ENCODE assay signal across 8 mouse cellular contexts in the genomic region with DNA sequence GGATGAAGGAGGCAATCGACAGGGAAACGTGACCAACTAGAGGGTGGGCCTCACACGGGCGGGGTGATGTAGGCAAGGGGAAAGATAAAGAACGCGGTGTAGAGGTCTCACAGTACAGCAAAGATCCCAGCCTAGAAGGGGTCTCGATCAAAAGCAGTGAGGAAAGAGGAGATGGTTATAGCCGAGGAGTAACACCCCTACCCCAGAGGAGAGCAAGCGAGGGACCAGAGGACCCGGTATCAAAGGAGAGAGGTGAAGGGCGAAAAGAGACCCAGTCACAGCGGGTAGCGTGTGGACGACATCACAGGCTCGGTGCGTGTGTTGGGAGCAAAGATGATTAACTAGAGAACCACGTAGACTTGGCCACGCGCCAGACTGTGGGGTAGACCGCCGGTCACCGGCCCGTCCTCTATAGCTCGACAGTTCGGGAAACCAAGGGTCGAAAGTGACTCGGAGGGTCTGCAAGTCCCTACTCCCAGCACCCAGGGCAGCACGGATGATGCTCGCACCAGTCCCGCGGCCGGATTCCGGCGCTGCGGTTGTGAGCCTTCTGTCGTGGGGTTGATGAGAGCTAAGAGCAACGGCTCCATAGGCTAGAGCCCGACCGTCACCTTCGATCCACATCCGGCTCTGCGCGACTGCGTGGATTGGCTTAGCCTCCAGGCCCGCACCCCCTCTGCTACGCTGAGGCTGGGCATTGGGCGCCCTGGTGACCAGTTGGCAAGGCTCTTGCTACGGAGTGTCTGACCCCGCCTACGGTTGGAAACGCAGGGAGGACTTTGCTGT. TPM values are rescaled to one million over a fixed set of nuclear protein-coding genes. Genes with fewer than 3 reads are reported as not detected.
A peak's percentile ranks its signal among the peaks of the same experiment; 100 is the strongest.
DNase-seq lines count a peak whose midpoint lies in the region; ATAC-seq lines count a peak whose summit lies in the region.

No protein-coding gene starts in this region.

- no peaks in the 10 kb centered on the region for H3K9me3 ChIP-seq in embryonic facial prominence, embryonic 12.5 days
- H3K9me3 ChIP-seq in intestine, embryonic 16.5 days (ENCODE audit: control insufficient read depth, low read length) = no peaks in the 10 kb centered on the region

- intact Hi-C loops in left cerebral cortex, postnatal 14 days (cut with DNase I) = no loop called here

- H3K27me3 ChIP-seq in embryonic facial prominence, embryonic 12.5 days = no peaks in the 10 kb centered on the region
- no peaks in the 10 kb centered on the region for H3K27me3 ChIP-seq in intestine, embryonic 16.5 days (replicated peaks; ENCODE audit: control insufficient read depth, insufficient read depth, low read length)

- ATAC-seq in embryonic facial prominence, embryonic 12.5 days (ENCODE audit: insufficient number of reproducible peaks, insufficient read depth, low FRiP score, low TSS enrichment) = peak; percentile 97
- peak; percentile 92 for ATAC-seq in granulocyte monocyte progenitor cell, adult 5-6 weeks (replicated peaks; ENCODE audit: poor library complexity, severe bottlenecking)
- peak; percentile 100 for ATAC-seq in intestine, embryonic 16.5 days
- peak; percentile 95 for ATAC-seq in megakaryocyte progenitor cell, adult 5-6 weeks (replicated peaks; ENCODE audit: poor library complexity)

- H3K27ac ChIP-seq in embryonic facial prominence, embryonic 12.5 days = 0 out of 2 replicates have a peak overlapping the region, but pooled peaks have one; percentile 50
- no peak overlapping the region; the same call in 1 of the 2 replicates for H3K27ac ChIP-seq in intestine, embryonic 16.5 days (ENCODE audit: low read length)

- H3K36me3 ChIP-seq in embryonic facial prominence, embryonic 12.5 days = no peaks in the 10 kb centered on the region
- H3K36me3 ChIP-seq in intestine, embryonic 16.5 days (ENCODE audit: control insufficient read depth, insufficient read depth, low read length) = no peaks in the 10 kb centered on the region

- whole genome bisulfite sequencing in embryonic facial prominence, embryonic 12.5 days = 25% methylated on average over 51 of the region's 51 CpGs
- whole genome bisulfite sequencing in intestine, embryonic 16.5 days = 11% methylated on average over 51 of the region's 51 CpGs

- DNase-seq in adrenal gland, postnatal 10 days = peak; percentile 90
- DNase-seq in left cerebral cortex, postnatal 14 days (ENCODE audit: low spot score in 2 of 2) = peak; percentile 78 to 92
- peak; percentile 74 to 76 for DNase-seq in right cerebral cortex, adult 2 months (ENCODE audit: low spot score in 2 of 2)
- DNase-seq in urinary bladder, postnatal 25 days (ENCODE audit: low spot score) = peak; percentile 69

- no peaks in the 10 kb centered on the region for H3K4me1 ChIP-seq in embryonic facial prominence, embryonic 12.5 days
- H3K4me1 ChIP-seq in intestine, embryonic 16.5 days (ENCODE audit: control insufficient read depth, insufficient read depth, low read length) = no peaks in the 10 kb centered on the region

- H3K9ac ChIP-seq in embryonic facial prominence, embryonic 12.5 days = peak overlapping the region; percentile 56
- peak overlapping the region; percentile 72 for H3K9ac ChIP-seq in intestine, embryonic 16.5 days (ENCODE audit: low read depth, low read length)

- H3K4me3 ChIP-seq in embryonic facial prominence, embryonic 12.5 days = peak overlapping the region; percentile 46
- peak overlapping the region; percentile 59 for H3K4me3 ChIP-seq in intestine, embryonic 16.5 days (ENCODE audit: low read length)

- peak overlapping the region; percentile 64 for H3K4me2 ChIP-seq in embryonic facial prominence, embryonic 12.5 days (replicated peaks)
- H3K4me2 ChIP-seq in intestine, embryonic 16.5 days (ENCODE audit: low read depth, low read length) = peak overlapping the region; percentile 82

RNA-seq across cellular contexts. Expression of gene Fpr3, which starts 22.2 kb away (rescaled TPM):
- total RNA-seq in adrenal gland, postnatal 10 days (2021) = not detected
- not detected in 2 replicates for polyA plus RNA-seq in embryonic facial prominence, embryonic 12.5 days (2016; fragmentation: Nextera tagmentation; extraction: Ambion mirVana)
- total RNA-seq in granulocyte monocyte progenitor cell, adult 5-6 weeks (2014; fragmentation: Nextera tagmentation) = not detected in 2 replicates
- total RNA-seq in granulocyte monocyte progenitor cell, adult 5-6 weeks (2017) = not detected in 2 replicates
- not detected in 2 replicates for polyA plus RNA-seq in intestine, embryonic 16.5 days (2015; fragmentation: Nextera tagmentation; extraction: Ambion mirVana)
- total RNA-seq in left cerebral cortex, postnatal 14 days (2021) = not detected
- total RNA-seq in megakaryocyte progenitor cell, adult 5-6 weeks (2015) = not detected in 2 replicates
- total RNA-seq in megakaryocyte progenitor cell, adult 5-6 weeks (2017) = not detected in 2 replicates

RNA-seq across cellular contexts. Expression of gene Fpr2, which starts 22.2 kb away (rescaled TPM):
- 1 to 10 TPM; 1.2 to 1.8 TPM for total RNA-seq in adrenal gland, postnatal 10 days (2021)
- polyA plus RNA-seq in embryonic facial prominence, embryonic 12.5 days (2016; fragmentation: Nextera tagmentation; extraction: Ambion mirVana) = not detected in 2 replicates
- total RNA-seq in granulocyte monocyte progenitor cell, adult 5-6 weeks (2014; fragmentation: Nextera tagmentation) = not detected in 2 replicates
- 3.5 and 5.0 TPM in 2 replicates for total RNA-seq in granulocyte monocyte progenitor cell, adult 5-6 weeks (2017)
- 0.32 and 0.61 TPM in 2 replicates for polyA plus RNA-seq in intestine, embryonic 16.5 days (2015; fragmentation: Nextera tagmentation; extraction: Ambion mirVana)
- not detected for total RNA-seq in left cerebral cortex, postnatal 14 days (2021)
- 12.1 and 17.4 TPM in 2 replicates for total RNA-seq in megakaryocyte progenitor cell, adult 5-6 weeks (2015)
- total RNA-seq in megakaryocyte progenitor cell, adult 5-6 weeks (2017) = 3.3 and 4.9 TPM in 2 replicates

RNA-seq across cellular contexts. Expression of gene Fpr1, which starts 26.1 kb away (rescaled TPM):
- 1 to 10 TPM in 1 of 2 experiments, under 1 TPM in 1; 0.51 to 1.4 TPM for total RNA-seq in adrenal gland, postnatal 10 days (2021)
- 0.12 TPM in 1 of 2 replicates, not detected in the other for polyA plus RNA-seq in embryonic facial prominence, embryonic 12.5 days (2016; fragmentation: Nextera tagmentation; extraction: Ambion mirVana)
- total RNA-seq in granulocyte monocyte progenitor cell, adult 5-6 weeks (2014; fragmentation: Nextera tagmentation) = not detected in 2 replicates
- 1.1 and 2.9 TPM in 2 replicates for total RNA-seq in granulocyte monocyte progenitor cell, adult 5-6 weeks (2017)
- polyA plus RNA-seq in intestine, embryonic 16.5 days (2015; fragmentation: Nextera tagmentation; extraction: Ambion mirVana) = 0.29 and 0.60 TPM in 2 replicates
- not detected for total RNA-seq in left cerebral cortex, postnatal 14 days (2021)
- 1.8 and 2.3 TPM in 2 replicates for total RNA-seq in megakaryocyte progenitor cell, adult 5-6 weeks (2015)
- total RNA-seq in megakaryocyte progenitor cell, adult 5-6 weeks (2017) = 1.4 and 1.5 TPM in 2 replicates

RNA-seq across cellular contexts. Expression of gene Has1, which starts 54.8 kb away (rescaled TPM):
- total RNA-seq in adrenal gland, postnatal 10 days (2021) = under 1 TPM; 0.12 to 0.30 TPM
- polyA plus RNA-seq in embryonic facial prominence, embryonic 12.5 days (2016; fragmentation: Nextera tagmentation; extraction: Ambion mirVana) = 1.6 and 1.7 TPM in 2 replicates
- total RNA-seq in granulocyte monocyte progenitor cell, adult 5-6 weeks (2014; fragmentation: Nextera tagmentation) = not detected in 2 replicates
- total RNA-seq in granulocyte monocyte progenitor cell, adult 5-6 weeks (2017) = not detected in 2 replicates
- polyA plus RNA-seq in intestine, embryonic 16.5 days (2015; fragmentation: Nextera tagmentation; extraction: Ambion mirVana) = 0.34 and 0.56 TPM in 2 replicates
- under 1 TPM; 0.26 to 0.32 TPM for total RNA-seq in left cerebral cortex, postnatal 14 days (2021)
- total RNA-seq in megakaryocyte progenitor cell, adult 5-6 weeks (2015) = not detected in 2 replicates
- total RNA-seq in megakaryocyte progenitor cell, adult 5-6 weeks (2017) = not detected in 2 replicates
